Mouse (Mus musculus): ENCODE results near the gene Maml2.

Maml2 gene

DNA sequence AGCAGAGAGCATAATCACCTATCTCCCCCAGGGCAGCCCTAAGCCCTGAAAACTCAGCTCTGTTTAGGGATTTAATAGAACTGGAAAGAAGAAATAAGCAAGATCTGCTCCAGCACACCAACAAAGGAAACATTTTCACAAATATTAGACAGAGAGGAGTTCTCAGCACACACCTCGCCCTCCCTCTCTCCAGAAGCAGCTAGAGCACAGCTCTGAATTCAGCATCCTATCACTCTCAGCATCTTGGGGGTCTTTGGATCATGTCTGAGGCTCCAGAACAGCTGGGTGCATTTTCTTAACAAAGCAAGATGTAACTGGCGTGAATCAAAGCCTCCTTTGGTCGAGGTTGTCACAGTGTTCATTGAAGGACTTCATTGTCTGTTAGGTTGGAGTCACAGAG is 12.5 kb downstream of the Maml2 start:
- DNase-seq (ENCODE audit: low spot score) = no peak

DNA sequence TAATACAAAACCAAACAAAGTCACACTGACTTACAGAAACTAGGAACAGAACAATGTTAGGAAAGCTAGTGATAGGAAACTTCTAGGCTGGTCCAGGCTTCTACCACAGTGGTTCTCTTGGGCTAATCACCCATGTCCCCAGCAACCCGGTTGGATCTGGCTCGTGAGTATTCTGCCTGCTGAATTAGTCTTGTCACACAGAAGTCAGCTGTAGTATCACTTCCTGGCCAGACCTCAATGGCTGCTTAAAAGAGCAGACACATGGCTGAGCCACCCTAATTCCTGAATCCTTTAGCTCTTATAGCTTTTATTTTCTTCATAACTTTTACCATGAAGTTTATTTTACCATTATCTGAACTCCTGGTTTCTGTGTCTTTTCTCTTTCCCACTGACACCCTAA is 13.3 kb downstream of the Maml2 start:
- no peak for DNase-seq (ENCODE audit: low spot score)

DNA sequence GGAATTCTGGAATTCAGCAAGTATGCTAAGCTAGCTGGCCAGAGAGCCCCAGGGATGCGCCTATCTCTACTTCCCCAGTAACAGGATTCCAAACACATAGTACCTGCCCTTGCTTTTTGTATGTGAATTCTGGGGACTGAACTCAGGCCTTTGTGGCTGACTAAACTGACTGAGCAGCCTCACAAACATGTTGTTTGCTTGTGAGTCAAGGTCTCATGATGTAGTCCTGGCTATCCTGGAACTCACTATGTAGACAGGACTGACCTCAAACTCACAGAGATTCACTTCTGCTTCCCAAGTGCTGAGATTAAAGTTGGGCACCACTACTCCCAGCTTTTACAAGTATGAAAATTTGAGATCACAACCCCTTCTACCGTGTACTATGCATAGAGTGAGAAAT is 16.2 kb downstream of the Maml2 start:
- no peak for DNase-seq (ENCODE audit: low spot score)

DNA sequence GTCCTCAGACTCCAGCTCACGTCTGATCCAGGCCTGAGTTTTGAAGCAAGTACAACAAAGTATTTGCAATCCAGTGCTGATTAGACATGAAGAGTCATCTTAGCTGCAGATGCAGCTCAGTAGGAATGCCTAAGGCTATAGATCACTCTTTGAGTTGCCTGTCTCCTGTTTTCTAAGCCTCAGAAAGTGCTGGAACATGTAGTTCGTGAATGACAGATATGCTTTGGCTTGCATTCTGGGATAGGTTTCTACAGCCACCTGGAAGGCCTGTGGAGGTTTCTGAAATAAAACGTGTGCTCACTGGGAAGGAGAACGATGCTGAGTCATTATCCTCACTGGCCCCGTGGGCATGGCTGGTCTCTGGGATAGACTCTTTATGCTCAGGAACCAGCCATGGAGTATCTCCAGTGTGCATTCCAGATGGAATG is 16.8 kb downstream of the Maml2 start:
- no peak for DNase-seq (ENCODE audit: low spot score)

DNA sequence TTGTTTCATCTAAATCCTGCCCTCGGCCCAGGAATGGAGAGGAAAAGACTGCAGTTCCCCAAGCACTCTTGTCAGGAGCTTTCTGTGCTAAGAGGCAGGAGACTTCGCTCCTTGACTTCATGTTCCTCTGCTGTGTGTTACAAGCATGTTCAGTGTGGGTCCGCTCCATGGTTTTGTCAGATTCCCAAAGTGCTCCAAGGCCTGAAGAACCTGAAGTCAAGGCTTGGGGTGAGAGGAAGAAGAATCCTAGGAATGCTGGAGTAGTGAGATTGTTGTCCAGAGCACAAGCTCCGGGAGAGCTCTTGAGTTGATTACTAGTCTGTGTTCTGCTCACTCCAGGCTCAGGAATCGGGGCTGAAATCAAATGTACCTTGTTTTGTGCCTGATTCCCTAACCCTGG is 17.6 kb downstream of the Maml2 start:
- no peak for DNase-seq (ENCODE audit: low spot score)

DNA sequence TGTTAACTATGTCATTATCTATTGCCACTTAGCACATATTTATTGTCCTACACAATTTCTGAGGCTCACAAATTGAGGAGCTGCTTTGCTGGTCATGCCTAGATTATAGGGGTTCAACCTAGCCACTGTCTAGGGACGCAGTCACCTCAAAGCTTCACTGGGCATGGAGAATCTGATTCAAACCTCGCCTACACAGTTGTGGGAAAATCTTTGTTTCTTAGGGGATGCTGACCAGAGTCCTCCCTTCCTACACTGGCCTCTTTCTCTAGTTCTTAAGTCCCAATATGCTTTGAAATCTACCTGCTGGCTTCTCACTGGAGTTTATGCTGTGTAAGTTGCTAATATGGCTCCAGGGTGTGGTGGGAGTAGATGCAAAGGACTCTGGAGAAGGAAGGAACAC is 21.8 kb downstream of the Maml2 start:
- DNase-seq (ENCODE audit: low spot score) = no peak

DNA sequence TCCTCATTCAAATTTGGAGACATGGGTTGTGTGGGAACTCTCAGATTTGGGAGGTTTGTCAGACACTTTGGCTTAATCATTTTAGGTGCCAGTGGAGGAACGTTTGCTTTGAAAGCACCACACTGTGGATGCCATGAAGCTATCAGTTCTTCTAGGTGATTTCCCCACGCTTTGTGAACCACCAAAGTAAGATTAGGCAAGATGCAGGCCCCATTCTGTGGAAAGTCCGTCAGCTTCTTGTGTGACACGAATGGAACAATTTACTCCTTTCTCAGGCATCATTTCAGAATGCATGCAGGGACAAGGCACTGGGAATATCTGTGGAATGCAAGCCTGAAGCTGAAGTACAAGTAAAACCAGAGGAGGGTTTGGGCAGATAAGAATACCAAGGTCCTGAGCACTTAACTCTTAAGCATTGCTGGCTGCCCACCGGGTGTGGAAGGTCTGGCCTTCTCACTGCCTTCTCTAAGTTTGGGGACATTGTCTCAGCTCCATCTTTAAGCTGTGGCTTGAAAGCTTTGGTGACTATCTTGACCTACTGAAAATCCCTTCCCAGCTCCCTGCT is 23.1 kb downstream of the Maml2 start:
- DNase-seq (ENCODE audit: low spot score) = no peak

DNA sequence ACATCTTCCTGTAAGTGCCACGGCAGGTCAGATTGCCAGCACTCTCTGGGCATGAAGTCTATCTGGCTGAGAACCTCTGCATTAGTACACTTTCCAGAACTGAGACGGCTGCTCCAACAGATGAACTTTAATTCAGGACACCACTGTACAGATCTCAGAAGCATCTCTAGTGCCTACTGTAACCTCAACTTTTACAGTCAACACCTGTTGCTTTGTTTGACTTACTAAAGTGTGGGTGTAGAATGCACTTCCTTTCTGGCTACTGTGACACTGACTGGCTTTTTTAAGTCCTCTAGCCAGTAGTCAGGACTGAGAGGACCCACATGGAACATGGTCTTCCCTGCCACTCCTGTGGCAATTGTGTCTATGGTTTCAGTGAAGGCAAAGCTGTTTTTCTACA is 25.3 kb downstream of the Maml2 start:
- DNase-seq (ENCODE audit: low spot score) = no peak

DNA sequence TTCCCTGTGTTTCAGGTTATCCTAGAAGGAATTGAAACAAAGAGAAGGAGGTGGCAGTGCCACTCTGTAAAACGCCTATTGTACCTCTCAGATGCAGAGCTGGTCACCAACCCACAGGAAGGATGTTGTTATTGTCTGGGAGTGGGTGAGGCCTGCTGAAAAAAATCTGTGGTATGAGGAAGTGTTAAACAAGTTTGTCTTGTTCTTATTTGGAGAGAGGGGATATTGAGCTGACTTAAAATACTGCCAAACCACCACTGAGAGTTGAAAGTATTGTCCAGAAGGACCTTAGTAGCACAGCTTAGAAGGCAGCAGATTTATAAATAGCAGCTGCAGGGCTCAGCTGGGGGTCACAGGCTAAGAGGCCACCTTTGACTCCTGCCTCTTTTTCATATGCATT is 25.9 kb downstream of the Maml2 start:
- no peak for DNase-seq (ENCODE audit: low spot score)

DNA sequence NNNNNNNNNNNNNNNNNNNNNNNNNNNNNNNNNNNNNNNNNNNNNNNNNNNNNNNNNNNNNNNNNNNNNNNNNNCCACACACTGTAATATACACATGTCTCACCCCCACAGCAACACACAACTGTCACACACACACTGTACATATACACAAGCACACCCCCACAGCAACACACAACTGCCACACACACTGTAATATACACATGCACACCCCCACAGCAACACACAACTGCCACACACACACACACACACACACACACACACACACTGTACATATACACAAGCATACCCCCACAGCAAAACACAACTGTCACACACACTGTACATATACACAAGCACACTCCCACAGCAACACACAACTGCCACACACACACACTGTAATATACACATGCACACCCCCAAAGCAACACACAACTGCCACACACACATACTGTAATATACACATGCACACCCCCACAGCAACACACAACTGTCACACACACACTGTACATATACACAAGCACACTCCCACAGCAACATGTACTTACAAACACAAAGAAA is 116.5 kb downstream of the Maml2 start:
- no peak for DNase-seq (ENCODE audit: low spot score)

DNA sequence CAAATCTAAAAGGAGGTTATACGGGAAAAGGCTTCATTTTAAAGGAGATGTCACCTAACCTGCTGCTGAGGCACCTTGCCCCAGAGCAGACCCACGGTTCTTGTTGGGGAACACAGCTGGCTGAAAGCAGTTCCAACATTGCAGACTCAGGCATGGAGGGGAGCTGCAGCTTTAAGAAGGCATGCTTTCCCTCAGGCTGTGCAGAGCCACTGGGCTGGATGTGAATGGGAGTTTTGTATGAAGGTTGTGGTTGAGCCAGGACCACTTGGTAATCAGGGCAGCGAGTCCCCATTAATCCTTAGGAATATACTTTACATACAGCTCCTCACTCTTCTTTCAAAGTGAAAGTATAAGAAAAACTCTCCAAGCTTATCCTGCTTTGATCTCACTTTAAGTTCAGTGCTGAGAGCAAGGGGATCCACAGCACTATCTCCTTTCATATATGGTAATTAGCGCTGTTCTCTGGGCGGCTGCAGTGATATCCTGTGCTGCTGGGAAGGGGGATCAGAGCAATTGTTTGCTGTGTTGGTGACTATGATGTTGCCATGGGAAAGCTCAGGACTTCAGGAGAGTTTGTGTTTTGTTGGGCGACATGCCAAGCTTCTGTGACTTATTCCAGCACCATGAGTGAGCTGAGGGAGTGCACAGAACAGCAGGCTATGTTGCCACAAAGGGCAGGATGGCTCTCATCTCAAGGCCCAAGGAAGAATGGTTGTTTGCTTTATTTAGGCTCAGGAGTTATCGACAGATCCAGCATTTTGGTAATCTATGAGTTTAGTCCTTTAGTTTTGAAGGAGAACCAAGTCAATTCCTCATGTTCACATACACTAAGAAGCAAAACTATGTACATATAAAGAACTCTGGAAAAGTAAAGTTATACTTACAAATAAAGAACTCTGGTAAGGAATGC is 127.5 kb downstream of the Maml2 start:
- peak; percentile 65 for DNase-seq (ENCODE audit: low spot score)

DNA sequence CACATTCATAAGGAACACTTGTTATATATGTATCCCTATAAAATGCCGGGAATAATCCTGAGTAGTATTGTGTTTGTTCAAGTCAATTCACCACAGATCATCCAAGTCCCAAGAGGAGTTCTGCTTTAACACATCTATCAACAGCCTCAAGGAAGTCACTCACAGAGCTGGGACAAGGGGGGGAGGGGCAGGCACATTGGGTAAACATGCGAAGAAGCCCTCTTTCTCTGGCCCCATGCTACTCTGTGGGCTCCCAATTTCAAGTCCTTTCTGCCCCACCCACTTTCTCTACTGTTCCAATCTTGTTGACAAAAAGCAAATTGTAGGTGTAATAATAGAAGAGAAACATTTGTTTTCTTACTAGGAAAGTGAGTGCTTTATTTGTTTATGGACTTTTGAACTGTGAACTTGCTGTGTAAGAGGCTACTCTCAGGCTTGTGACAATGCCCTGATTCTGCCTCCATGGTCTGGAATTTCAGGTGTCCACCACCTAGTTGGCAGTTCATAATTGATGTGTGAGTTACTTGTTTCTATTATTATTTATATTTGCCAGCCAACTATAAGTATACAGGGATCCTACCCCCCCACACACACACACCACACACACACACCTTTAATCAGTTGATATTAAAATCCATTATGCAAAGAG is 131.8 kb downstream of the Maml2 start:
- no peak for DNase-seq (ENCODE audit: low spot score)

DNA sequence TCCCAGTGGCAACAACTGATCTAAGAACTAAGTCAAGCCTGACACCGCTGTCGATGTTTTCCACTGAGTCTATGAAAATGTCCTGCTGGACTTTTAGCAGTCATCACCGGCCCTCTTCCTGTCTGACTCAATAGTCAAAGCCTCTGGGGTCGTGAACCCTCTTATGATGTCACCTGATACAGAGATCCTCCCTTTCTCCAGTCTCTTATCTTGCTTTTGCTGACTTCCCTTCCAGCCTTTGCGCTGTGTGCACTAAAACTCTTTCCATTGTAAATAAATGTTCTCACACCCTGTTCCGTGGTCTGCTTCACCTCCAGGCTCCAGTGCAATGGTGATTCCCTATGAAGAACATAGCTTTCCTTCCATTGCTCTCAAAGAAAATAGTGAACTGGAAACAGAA is 132.5 kb downstream of the Maml2 start:
- DNase-seq (ENCODE audit: low spot score) = peak; percentile 27

DNA sequence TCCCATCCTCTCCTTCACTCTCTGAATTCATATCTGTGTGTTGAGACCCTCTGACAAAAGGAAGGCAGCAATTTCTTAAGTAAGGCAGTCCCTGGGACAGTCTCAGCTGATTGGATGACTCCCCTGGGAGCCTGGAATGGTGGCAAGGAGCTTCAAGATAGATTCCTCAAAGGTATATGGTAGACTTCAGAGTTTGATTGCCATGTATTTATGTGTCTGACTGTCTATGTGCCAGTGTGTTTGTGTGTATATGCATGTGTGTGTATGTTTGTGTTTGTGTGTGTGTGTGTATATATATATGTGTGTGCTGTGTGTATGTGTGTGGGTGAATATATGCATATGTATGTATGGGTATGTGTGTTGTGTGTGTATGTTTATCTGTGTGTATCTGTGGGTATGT is 133.0 kb downstream of the Maml2 start:
- no peak for DNase-seq (ENCODE audit: low spot score)

DNA sequence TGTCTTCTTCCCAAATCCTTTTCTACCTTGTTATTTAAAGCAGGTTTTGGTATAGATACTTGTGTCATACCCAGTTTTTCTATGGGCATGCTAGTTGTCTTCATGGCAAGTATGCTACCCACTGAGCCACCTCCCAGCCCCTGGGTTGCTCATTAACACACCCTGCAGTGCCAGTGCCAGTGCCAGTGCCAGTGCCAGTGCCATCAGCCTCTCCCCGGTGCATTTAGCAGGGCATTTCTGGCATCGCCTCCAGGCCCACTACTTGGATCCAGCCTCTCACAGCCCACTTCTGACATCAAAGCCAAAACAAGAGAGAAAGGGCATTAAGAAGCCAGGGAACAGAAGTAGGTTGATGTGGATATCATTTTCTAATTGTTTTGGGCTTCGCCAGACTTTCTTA is 133.9 kb downstream of the Maml2 start:
- no peak for DNase-seq (ENCODE audit: low spot score)

DNA sequence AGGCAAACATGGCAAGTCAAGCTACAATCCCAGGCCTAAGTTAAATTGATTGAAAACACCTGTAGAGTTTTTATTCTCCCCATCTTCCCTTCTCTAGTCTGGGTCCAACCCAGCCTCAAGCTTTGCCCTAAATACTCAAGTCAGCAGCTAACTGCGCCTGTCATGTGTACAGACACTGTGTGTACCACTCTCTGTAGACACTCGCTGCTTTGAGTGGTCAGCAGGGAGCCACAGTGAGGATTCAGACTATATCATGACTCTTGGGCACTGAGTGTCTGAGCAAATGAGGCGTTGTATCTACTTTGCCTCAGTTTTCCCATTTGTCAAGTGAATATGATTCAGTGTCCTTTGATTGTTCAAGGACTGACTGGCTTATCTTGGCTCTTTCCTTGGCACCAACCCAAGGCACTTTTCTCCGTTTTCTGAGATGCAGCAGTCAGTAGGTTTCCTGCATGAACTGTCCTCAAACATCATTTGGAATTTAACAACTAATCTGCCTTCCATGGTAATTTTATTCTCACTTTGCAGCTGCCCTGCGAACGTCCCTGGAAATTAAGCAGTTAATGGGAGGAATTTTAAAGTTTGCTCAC is 135.8 kb downstream of the Maml2 start:
- no peak for DNase-seq (ENCODE audit: low spot score)

DNA sequence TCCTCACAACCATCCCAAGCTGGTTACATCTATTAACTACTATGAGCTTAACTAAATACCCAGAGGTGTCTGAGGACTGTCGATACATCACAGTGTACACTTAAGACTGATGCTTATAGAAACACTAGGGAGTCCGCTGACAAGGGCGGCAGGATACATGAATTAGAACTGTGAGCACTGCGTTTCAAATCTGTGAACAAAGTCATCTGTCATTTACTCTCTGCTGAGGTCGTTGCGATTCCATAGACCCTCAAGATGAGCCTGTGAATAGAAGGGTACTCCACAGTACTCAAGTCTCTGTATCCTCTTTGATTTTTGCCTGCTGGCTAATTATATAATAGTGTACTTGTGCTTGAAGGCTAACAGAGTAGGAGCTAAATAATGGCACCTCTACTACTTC is 143.2 kb downstream of the Maml2 start:
- DNase-seq (ENCODE audit: low spot score) = no peak

DNA sequence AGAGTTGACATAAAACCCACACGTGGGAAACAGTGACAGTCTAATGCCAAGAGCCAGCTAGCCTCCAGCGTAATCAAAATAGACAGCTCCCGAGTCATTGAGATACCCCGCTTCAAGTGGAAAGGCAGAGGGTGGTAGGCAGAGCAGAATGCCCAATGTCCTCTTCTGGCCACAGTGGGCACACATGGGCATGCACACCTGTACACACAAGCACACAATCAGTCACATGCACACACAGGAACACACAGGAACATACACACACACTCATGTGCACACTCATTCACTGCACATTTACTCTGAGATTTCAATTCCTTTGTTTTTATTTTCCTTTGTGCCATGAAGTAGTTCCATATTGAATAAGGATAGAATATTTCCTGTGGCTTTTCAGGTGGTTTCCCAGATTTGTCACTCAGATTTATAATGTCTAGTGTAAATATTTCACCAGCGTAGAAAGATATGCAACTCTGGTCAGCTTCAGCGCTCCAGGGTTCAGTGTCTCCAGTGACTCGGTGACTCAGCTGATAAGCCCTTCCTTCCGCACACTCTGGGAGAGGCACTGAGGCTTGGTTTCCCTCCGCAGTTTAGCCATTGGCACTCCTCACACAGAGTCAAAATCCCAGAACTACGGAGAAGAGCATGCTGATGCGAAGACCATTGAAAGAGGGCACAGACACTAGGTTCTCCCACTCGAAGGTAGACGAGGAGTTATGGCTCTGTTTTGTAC is 144.4 kb downstream of the Maml2 start:
- DNase-seq (ENCODE audit: low spot score) = no peak

DNA sequence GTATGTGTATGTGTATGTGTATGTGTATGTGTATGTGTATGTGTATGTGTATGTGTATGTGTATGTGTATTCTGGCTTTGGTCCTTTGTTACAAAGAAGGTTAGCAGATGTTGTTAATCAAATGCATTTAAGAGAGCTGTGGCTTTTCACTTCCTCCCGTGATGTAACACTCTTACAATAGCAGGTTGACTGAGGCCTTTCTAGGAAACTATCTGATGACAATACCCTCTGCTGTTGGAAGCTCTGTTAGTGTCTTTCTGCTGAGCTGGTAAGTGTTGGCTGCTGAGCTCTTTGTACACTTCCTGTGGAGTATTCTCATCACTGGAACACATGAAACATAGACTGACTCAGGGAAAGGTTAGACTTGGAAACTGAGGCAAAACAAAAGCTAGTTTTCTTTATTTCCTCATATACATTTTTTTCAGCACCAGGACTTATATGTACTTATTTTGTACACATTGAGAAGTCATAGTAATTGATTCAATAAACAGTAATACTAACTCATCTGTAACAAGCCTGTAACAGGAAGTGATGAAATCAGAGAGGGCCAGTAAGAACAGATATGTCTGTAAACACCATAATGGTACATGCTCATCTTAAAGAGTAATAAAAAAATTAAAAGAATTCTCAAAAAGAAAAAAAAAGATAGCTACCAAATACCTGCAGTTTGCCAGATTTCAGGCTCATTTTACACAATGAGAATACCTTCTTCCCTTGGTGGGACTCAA is 145.9 kb downstream of the Maml2 start:
- DNase-seq (ENCODE audit: low spot score) = no peak

DNA sequence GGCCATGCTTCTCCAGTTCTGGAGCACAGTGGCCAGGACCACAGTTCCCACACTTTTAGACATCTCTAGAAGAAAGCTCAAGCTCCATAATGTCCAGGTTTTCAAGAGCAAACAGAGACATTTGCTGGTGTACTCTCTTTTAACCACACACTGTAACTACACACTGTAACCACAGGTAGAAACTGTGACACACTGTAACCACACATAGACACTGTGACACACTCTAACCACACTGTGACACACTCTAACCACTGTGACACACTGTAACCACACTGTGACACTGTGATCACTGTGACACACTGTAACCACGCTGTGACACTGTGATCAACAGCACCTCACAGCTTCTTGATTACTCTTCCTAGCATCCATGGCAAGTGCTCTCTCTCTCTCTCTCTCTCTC is 148.5 kb downstream of the Maml2 start:
- no peak for DNase-seq (ENCODE audit: low spot score)

DNA sequence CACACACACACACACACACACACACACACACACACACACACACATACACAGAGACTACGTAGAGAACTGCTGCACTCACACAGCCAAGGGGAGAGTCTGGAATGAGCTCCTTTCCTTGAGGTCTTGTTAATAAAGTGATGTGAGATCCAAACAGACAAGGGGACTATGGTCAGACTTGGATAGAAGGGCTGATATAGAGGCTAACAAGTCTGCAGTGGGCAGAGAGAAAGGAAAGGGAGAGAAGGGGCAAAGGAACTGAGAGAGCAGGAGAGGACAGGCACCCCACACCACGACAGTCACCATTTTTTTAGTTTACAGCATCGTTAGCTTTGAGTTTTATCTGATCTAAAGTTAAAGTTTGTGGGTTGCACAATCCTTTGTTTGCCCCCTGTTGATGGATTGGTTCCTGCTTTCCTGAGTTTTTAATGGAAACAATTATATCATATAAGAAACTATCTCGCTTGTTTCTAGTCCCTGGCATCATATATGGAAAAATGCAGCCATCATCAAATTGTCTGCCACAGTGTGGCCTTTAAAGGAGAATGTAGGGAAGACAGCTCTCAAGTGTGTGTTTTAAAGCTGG is 149.0 kb downstream of the Maml2 start, which contains the start of gene Gm17571:
Gm17571 (minus strand) TSS at position 51 of the 583 bp plus-strand sequence.
- DNase-seq (ENCODE audit: low spot score) = no peak

Measured in embryo, embryonic 10 days (tissue).